Mouse (Mus musculus) hindbrain, embryonic 15.5 days (tissue): ENCODE data around the gene Brat1. TPM values are rescaled to one million over a fixed set of nuclear protein-coding genes. Genes with fewer than 3 reads are reported as not detected.

Experiments
- ATAC-seq: fragments of 200-750 bp; cut with Nextera tagmentation; 2 replicates; pipeline ENCODE4 v1.8.0; 2017; ENCODE audit warnings: low read depth, moderate number of reproducible peaks, moderate TSS enrichment; ENCODE audit not compliant: low FRiP score
- H3K27ac ChIP-seq: fragments of 300-500 bp; sonication (generic); replicated peaks from 2 replicates; pipeline ENCODE4 v1.5.1; 2015; ENCODE audit warnings: mild to moderate bottlenecking, inconsistent platforms
- H3K27me3 ChIP-seq: fragments of 300-500 bp; sonication (generic); 2 replicates; pipeline ENCODE4 v1.6.1; 2015; ENCODE audit warnings: control low read depth, inconsistent platforms
- H3K36me3 ChIP-seq: fragments of 300-500 bp; sonication (generic); 2 replicates; pipeline ENCODE4 v1.6.1; 2015; ENCODE audit warnings: control low read depth, inconsistent platforms
- H3K4me1 ChIP-seq: fragments of 300-500 bp; sonication (generic); replicated peaks from 2 replicates; pipeline ENCODE4 v1.6.1; 2015; ENCODE audit warnings: control low read depth, inconsistent platforms
- H3K4me2 ChIP-seq: fragments of 300-500 bp; sonication (generic); 2 replicates; pipeline ENCODE4 v1.6.1; 2015; ENCODE audit warnings: moderate library complexity, mild to moderate bottlenecking, inconsistent platforms
- H3K4me3 ChIP-seq: fragments of 300-500 bp; sonication (generic); 2 replicates; pipeline ENCODE4 v1.5.1; 2015; ENCODE audit warnings: mild to moderate bottlenecking, inconsistent platforms
- H3K9ac ChIP-seq: fragments of 300-500 bp; sonication (generic); 2 replicates; pipeline ENCODE4 v1.6.1; 2015; ENCODE audit warnings: inconsistent platforms
- H3K9me3 ChIP-seq: fragments of 300-500 bp; sonication (generic); 2 replicates; pipeline ENCODE4 v1.6.1; 2016; ENCODE audit warnings: control low read depth, inconsistent platforms
- WGBS: fragments of 180-500 bp; shearing (Covaris S2); methylation state at CpG from one replicate; pipeline ENCODE4 v1.1.7; 2015; 5-methylcytosine and 5-hydroxymethylcytosine counted together
- polyA plus RNA-seq: library from polyadenylated mRNA; unstranded; fragments of >200 nt; fragmentation: Nextera tagmentation; extraction: Ambion mirVana; gene quantifications from 2 replicates; pipeline ENCODE4 v1.2.1, GENCODE M21; 2015

The Brat1 gene
- polyA plus RNA-seq, 1 experiment from 2014 or later, result 24.9 TPM

DNA sequence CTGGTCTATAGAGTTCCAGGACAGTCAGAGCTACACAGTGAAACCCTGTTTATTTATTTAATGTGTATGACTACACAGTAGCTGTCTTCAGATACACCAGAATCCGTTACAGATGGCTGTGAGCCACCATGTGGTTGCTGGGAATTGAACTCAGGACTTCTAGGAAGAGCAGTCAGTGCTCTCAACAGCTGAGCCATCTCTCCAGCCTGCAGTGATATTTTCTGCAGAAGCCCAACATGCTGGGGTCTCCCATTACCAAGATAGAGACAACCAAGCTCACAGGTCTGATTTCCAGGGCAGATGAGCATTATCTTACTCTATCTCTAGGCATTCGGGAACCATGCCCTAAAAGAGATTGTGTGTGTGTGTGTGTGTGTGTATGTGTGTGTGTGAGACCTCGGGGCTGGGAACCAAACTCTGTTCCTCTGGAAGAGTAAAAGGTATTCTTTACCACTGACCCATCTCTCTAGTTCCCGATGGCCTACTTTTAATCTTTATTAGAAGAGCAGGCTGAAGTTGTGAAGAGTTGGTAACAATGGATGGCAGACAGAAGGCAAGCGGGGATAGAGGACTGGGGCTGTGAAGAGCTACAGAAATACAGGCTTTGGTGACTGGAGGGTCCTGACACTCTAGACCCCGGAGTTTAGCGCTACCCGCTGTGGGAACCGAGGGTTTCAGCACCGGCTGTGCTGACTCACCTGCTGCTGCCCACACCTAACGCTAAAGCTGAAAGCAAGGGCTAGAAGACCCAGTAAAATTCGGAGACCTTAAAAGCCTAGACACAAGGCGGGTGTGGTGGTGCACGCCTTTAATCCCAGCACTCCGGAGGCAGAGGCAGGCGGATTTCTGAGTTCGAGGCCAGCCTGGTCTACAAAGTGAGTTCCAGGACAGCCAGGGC is 1.1 kb upstream of the Brat1 start:
- WGBS, result 34% methylated on average over 17 of the region's 17 CpGs
- H3K9ac ChIP-seq, result peak overlapping the region; percentile 46; the same call in 1 of the 2 replicates
- H3K27ac ChIP-seq, result peak overlapping the region; percentile 92
- H3K4me3 ChIP-seq, result peak overlapping the region; percentile 70
- H3K4me2 ChIP-seq, result peak overlapping the region; percentile 73
- H3K4me1 ChIP-seq, result peaks cover 44% of the 10 kb centered on the region
- no peaks in the 10 kb centered on the region for H3K27me3 ChIP-seq
- 0 out of 2 replicates have a peak, but pooled peaks cover 2% of the 10 kb centered on the region for H3K36me3 ChIP-seq
- no peak for ATAC-seq
- H3K9me3 ChIP-seq, result no peaks in the 10 kb centered on the region

DNA sequence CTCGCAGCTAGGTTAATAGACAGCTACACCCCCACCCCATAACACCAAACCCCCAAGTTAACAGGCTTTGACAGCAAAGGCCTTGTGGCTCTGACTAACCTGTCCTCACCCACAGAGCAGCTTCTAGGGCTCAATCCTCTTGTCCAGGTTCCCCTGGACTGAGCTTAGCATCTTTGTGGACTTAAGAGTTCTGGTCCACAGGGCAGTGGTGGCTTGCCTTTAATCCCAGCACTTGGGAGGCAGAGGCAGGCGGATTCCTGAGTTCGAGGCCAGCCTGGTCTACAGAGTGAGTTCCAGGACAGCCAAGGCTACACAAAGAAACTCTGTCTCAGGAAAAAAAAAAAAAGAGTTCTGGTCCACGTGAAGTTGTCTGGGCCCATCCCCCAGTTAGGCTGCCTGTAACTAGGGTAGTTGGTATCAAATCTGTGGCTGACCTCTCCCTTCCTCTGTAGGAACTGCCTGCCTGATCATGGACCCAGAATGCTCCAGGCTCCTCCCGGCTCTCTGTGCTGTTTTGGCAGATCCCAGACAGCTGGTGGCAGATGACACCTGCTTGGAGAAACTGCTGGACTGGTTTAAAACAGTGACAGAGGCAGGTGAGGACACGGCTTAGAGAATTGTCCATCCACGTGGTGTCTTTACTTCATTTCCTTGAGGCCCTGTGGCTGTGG is 825 bp downstream of the Brat1 start:
- Histone ChIP-seq H3K27me3 (no peaks in the 10 kb centered on the region), H3K4me2 (peak overlapping the region; percentile 73), H3K4me3 (peak overlapping the region; percentile 70), H3K4me1 (peaks cover 34% of the 10 kb centered on the region), H3K9ac (peak overlapping the region; percentile 78), H3K36me3 (peaks cover 9% of the 10 kb centered on the region), H3K27ac (peak overlapping the region; percentile 92), H3K9me3 (no peaks in the 10 kb centered on the region)
- ATAC-seq, result no peak
- WGBS, result 63% methylated on average over 7 of the region's 7 CpGs

DNA sequence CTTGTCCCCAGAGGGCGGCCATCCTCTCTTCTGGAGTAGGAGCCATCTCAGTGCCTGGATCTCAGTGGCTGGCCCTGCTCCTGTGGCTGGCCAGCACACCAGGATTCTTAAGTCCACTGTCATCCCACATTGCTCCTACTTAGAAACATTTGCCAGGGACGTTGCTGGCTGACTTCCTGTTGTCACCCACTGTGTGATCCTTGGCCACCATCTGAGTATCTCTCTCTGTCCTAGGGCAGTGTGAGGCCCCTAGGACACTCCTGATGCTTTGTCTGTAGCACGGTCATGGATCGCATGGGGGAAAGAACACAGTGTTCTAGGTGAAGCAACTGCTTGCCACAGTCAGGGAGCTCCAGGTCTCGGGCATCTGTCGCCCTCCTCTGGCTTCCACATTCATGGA is 5.5 kb downstream of the Brat1 start:
- peaks cover 51% of the 10 kb centered on the region for H3K36me3 ChIP-seq
- WGBS, result 90% methylated on average over 6 of the region's 6 CpGs
- no peak overlapping the region for H3K4me3 ChIP-seq
- no peak for ATAC-seq
- H3K9me3 ChIP-seq, result no peaks in the 10 kb centered on the region
- H3K27ac ChIP-seq, result no peak overlapping the region
- H3K4me1 ChIP-seq, result peaks cover 12% of the 10 kb centered on the region
- no peak overlapping the region for H3K4me2 ChIP-seq
- H3K9ac ChIP-seq, result no peak overlapping the region
- H3K27me3 ChIP-seq, result no peaks in the 10 kb centered on the region

DNA sequence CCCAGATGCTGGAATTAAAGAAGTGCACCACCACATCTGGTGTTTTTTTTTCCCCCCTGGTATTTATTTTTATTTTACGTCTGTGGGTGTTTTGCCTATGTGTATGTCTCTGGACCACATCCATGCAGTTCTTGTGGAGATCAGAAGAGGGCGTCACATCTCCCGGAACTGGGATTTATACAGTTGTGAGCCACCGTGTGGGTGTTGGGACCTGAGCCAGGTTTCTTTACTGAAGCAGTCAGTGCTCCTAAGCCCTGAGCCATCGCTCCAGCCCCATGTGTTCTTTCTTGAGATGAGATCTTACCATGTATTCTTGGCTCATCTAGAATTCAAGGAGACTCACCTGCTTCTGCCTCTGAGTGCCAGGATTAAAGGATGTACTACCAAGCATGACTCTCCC is 6.2 kb downstream of the Brat1 start:
- Histone ChIP-seq H3K27ac (no peak overlapping the region), H3K27me3 (no peaks in the 10 kb centered on the region), H3K9ac (no peak overlapping the region), H3K4me3 (no peak overlapping the region), H3K4me2 (no peak overlapping the region), H3K9me3 (no peaks in the 10 kb centered on the region), H3K36me3 (peaks cover 54% of the 10 kb centered on the region), H3K4me1 (peaks cover 4% of the 10 kb centered on the region)
- ATAC-seq, result no peak
- WGBS, result 84% methylated on average over 5 of the region's 5 CpGs

DNA sequence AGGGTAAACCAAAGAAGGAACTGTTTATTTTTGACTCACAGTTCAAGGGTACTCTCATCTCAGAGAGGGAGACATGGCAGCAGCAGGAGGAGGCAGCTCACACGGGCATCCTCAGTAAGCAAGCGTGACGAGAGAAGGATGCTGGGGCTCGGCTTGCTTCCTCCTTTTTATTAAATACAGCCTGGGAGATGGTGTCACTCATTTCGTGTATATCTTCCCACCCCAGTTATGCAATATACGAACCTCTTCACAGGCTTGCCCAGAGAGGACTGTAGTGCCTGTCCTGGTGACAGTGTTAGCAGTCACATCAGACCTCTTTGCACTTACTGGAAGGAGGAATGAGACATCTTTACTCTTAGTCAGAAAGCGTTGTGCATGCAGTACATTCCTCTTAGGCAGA is 16.0 kb downstream of the Brat1 start:
- no peak overlapping the region for H3K4me2 ChIP-seq
- ATAC-seq, result no peak
- no peaks in the 10 kb centered on the region for H3K27me3 ChIP-seq
- H3K36me3 ChIP-seq, result peaks cover 35% of the 10 kb centered on the region
- H3K27ac ChIP-seq, result no peak overlapping the region
- H3K4me1 ChIP-seq, result peaks cover 22% of the 10 kb centered on the region
- H3K9me3 ChIP-seq, result no peaks in the 10 kb centered on the region
- WGBS, result 81% methylated on average over 7 of the region's 7 CpGs
- H3K9ac ChIP-seq, result no peak overlapping the region
- no peak overlapping the region for H3K4me3 ChIP-seq

DNA sequence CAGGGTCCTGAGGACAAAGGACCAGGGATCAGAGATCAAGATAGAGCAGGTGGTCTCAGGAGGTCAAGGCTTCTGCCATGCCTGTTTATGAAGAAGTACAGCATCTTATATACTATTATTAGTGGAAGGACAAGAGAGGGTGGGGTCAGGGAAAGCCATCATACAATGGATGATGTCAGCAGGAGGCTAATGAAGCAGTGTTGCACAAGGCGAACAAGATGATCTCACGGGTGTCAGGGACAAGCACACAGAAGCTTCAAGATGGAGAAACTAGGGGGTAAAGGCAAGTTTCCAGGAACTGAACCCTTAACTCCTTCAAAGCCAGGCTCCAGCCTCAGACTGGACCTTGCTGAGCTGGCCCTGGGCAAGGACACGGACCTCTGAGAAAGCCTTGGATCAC is 17.3 kb downstream of the Brat1 start:
- H3K27me3 ChIP-seq, result no peaks in the 10 kb centered on the region
- ATAC-seq, result no peak

DNA sequence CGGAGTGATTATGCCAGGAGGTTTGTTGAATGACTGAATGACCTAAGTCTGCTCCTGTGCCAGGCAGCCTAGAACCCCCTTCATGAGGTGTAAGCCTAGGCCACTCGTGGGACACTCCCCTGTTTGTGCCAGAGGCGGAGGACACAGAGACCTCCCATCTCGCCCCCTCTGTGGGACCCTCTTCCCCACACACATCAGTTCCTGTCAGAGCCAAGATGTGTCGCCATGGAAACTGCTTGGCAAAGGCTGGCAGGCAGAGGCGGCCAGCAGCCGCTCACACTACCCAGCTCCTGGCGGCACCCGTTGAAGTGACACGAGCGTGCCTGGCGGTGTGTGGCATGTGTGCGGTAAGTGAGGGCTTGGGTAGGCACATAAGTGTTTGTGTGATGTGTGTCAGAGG is 19.0 kb downstream of the Brat1 start, which contains the start of gene Amz1:
Gene Amz1, plus strand, starts transcription at position 306 of the 400 bp plus-strand sequence.
- Histone ChIP-seq H3K36me3 (peaks cover 10% of the 10 kb centered on the region), H3K27ac (peak within 1 kb of the TSS; percentile 39; the same call in 1 of the 2 replicates), H3K27me3 (no peaks in the 10 kb centered on the region), H3K9me3 (no peaks in the 10 kb centered on the region), H3K4me1 (peaks cover 22% of the 10 kb centered on the region), H3K9ac (no peak within 1 kb of the TSS), H3K4me2 (peak within 1 kb of the TSS; percentile 39), H3K4me3 (no peak within 1 kb of the TSS; the same call in 1 of the 2 replicates)
- ATAC-seq, result peak; percentile 70
- WGBS, result 32% methylated on average over 13 of the region's 13 CpGs

More for the DNA sequence above, 17.3 kb downstream of the Brat1 start:
- H3K27ac ChIP-seq, result no peak overlapping the region
- WGBS, result 79% methylated on average over 3 of the region's 3 CpGs
- no peak overlapping the region for H3K4me2 ChIP-seq
- H3K36me3 ChIP-seq, result peaks cover 25% of the 10 kb centered on the region
- H3K4me1 ChIP-seq, result peaks cover 22% of the 10 kb centered on the region
- H3K4me3 ChIP-seq, result no peak overlapping the region
- H3K9ac ChIP-seq, result no peak overlapping the region
- H3K9me3 ChIP-seq, result no peaks in the 10 kb centered on the region

DNA sequence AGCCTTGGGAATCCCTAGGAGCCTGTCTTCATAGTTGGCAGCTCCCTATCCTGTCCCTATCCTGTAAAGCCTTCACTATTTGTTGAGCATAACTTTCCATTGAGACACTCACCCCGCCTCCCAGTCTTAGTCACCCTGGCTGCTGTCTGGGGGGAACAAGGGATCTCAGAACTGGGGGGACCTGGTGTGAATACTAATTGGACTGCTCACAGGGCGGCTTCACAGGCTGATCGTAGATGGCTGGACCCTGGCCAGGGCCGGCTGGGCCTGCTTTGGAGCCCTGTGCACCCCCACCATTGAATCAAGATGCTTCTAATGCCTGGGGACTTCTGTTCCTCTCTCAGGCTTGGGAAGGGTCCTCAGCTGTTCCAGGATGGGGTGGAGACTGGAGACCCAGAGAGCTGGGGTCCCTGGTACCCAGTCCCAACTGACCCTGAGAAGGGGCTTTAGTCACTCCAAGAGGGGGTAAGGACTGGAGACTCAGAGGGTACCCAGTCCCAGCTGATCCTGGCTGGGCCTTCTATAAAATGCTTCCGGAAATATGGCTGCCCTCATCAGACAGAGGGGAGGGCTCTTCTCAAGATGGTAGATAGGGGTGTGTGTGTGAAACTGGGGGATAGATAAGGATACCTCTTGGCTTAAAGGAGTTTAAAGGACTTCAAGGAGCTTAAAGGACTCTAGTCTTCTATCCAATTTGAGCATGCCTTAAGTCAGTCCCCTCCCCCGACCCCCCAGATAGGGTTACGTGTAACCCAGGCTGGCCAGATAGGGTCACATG is 21.4 kb downstream of the Brat1 start:
- no peak overlapping the region for H3K9ac ChIP-seq
- no peak overlapping the region for H3K4me3 ChIP-seq
- no peaks in the 10 kb centered on the region for H3K36me3 ChIP-seq
- H3K27me3 ChIP-seq, result no peaks in the 10 kb centered on the region
- ATAC-seq, result peak; percentile 83
- peak overlapping the region; percentile 56 for H3K27ac ChIP-seq
- WGBS, result 57% methylated on average over 7 of the region's 7 CpGs
- H3K9me3 ChIP-seq, result no peaks in the 10 kb centered on the region
- no peak overlapping the region for H3K4me2 ChIP-seq
- H3K4me1 ChIP-seq, result peaks cover 22% of the 10 kb centered on the region

DNA sequence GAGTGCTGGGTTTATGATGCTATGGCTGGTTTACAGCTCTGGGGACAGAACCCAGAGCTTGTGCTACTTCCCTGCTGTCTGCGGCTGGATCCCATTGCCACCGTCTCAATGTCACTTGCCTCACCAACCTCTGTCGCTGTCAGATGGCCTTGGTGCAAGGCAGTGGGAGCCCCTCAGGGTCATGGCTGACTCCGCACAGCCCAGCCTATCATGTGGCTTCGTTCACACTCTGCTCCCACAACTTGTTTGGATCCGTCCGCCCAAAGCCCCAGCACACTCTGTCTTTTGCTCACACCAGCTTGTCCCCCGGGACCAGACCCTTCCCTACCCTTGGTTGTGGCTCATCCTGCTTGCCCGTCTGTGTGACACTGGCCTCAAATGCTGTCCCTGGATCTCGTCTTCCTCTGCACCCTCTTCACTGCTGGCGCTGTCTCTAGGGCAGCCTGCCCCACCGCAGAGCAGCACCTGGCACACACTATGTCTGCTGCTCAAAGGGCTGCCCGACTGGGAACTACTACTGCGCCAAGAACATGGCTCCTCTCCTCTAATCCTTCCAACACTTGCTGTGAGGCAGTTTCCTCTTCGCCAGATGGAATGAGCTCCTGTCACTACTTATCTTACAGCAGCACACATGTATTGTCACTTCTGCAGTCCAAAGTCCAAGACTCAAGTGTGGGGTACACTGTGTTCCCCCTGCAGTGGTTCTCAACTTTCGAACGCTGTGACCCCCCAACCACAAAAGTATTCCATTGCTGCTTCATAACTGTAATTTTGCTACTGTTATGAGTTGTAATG is 22.3 kb downstream of the Brat1 start:
- no peak for ATAC-seq
- Histone ChIP-seq H3K9ac (no peak overlapping the region), H3K9me3 (no peaks in the 10 kb centered on the region), H3K27ac (no peak overlapping the region), H3K4me2 (no peak overlapping the region), H3K27me3 (no peaks in the 10 kb centered on the region), H3K36me3 (no peaks in the 10 kb centered on the region), H3K4me1 (peaks cover 22% of the 10 kb centered on the region), H3K4me3 (no peak overlapping the region)
- WGBS, result 81% methylated on average over 17 of the region's 17 CpGs

DNA sequence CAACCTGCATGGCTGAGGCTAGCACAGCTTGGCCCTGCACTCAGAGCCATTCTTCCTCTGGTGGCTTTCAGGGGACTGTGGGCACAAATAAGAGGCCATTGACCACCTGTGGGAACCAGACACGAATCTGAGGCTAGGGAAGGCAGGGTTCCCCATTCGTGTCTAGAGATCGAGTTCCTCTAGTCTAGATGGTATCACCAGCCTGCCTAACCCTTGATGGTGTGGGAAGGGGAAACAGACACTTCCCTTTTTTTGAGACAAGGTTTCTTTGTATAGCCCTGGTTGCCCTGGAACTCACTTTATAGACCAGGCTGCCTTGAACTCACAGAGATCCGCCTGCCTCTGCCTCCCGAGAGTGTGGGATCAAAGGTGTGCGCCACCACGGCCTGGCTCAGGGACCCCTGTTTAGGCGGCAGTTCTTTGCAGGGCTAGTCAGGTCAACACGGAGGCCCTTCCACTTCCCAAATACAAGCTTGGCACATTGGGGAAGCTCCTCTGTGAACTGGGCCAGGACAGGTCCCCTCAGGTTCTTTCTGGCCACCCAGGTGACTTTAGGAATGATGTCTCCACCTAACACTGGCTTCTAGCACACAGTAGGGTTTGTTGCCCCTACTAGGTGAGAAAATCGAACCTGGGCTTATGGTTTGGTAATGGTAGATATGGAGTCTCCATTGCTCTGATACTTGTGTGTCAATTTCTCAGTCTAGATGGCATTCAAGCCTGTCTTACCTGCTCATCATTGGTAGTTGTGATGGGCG is 26.4 kb downstream of the Brat1 start:
- Histone ChIP-seq H3K27ac (no peak overlapping the region), H3K9me3 (no peaks in the 10 kb centered on the region), H3K4me1 (peaks cover 8% of the 10 kb centered on the region), H3K36me3 (no peaks in the 10 kb centered on the region), H3K4me3 (no peak overlapping the region), H3K9ac (no peak overlapping the region), H3K4me2 (no peak overlapping the region), H3K27me3 (peaks cover 18% of the 10 kb centered on the region)
- 91% methylated on average over 11 of the region's 11 CpGs for WGBS
- ATAC-seq, result no peak

DNA sequence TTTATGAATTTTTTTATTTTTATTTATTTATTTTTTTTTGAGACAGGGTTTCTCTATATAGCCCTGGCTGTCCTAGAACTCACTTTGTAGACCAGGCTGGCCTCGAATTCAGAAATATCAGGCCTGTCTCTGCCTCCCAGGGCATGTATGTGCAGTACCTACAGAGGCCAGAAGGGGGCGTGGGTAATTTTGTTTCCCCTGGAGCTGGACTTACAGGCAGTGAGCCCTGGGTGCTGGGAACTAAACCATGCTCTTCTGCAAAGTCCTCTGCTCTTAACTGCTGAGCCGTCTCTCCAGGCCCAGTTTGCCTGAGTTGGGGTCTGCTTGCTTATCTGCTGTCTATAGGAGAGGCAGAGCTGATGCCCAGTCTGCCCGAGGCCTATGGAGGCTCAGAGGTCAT is 27.4 kb downstream of the Brat1 start:
- Histone ChIP-seq H3K9me3 (no peaks in the 10 kb centered on the region), H3K36me3 (no peaks in the 10 kb centered on the region), H3K27me3 (peaks cover 24% of the 10 kb centered on the region), H3K4me3 (no peak overlapping the region), H3K27ac (no peak overlapping the region), H3K4me2 (no peak overlapping the region), H3K4me1 (peaks cover 8% of the 10 kb centered on the region), H3K9ac (no peak overlapping the region)
- no peak for ATAC-seq
- WGBS, result 68% methylated on average over 4 of the region's 4 CpGs
